Mouse (Mus musculus) olfactory bulb, adult 2 months (tissue): ENCODE results near the gene Zfp867.

Experiments
- CTCF ChIP-seq: fragments of 200-500 bp; IDR thresholded peaks from 2 replicates; pipeline ENCODE4 v1.5.1; 2012; ENCODE audit warnings: low read depth, mild to moderate bottlenecking, low read length, moderate library complexity; ENCODE audit not compliant: insufficient read depth
- POLR2A ChIP-seq: fragments of 200-500 bp; IDR thresholded peaks from 2 replicates; pipeline ENCODE4 v1.6.1; 2012; ENCODE audit warnings: mild to moderate bottlenecking, low read depth, low read length, moderate library complexity; ENCODE audit not compliant: insufficient read depth

DNA sequence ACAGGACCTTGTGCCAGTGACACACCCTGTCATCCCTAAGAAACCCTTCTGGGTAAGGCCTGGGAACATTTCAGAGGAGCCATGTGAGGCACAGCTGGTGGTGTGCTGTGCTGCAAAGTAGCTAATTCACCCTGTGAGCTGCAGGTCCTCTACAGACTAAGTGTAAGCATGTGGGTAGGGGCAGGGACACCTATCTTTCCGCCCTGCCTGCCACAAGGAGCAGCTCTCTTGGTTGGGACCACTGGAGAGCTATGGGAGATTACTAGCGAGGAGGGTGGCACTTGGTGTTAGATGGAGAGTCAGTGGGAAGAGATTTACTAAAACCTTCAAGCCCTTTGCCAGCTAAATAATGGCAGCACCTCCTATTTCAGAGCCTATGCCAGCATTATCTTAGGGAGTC is 15.4 kb downstream of the Zfp867 start:
- TF ChIP-seq POLR2A = no peak
- TF ChIP-seq CTCF = no peak
